Mouse (Mus musculus): ENCODE measurements around the gene A930018P22Rik.
A peak's percentile ranks its signal among the peaks of the same experiment; 100 is the strongest.
"Not testable (repeated sequence)": the region's sequence is repeated elsewhere in the genome, so short reads cannot be mapped to it uniquely, and the experiment has no call there.

A930018P22Rik gene

GRCm38 (mm10) chr2:104122505-104123378 lies at the start of gene A930018P22Rik:
TSS of gene A930018P22Rik (plus strand) at chr2:104122769.
- DNase-seq: peak; percentile 92

DNA sequence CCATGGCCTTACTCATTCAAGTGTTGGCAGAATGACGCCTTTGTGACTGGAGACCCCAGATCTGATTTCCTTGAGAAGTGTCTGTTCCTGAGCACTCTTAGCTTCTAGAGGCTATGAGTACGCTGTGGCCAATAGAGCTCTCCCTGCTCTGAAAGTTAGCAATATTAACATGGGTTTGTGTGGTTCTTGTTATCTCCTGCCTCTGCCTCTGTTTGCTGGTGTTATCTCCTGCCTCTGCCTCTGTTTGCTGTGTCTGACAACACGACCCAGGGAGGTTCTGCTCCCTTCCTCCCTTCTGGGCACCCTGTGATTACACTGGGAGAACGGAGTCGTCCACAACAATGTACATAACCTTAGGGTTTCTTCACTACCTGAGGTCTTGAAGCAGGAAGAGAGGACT lies 44.3 kb upstream of the A930018P22Rik start:
- DNase-seq: not testable (repeated sequence)

GRCm38 (mm10) chr2:104081436-104082050 lies 41.0 kb upstream of the A930018P22Rik start:
- DNase-seq: not testable (repeated sequence)

DNA sequence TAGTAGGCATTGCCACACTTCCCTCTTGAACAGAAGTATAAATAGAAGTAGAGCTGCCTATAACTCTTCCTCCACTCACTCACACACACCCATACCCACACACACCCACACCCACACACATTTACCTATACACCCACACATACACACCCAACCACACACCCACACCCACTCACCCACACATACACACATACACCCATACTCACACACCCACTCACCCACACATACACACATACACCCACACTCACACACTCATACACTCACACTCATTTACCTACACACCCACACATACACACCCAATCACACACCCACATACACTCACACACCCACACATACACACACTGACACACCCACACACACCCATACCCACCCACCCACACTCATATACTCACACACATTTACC lies 40.1 kb upstream of the A930018P22Rik start:
- DNase-seq: no peak

- DNase-seq: not testable (repeated sequence)
Measured at GRCm38 (mm10) chr2:104084027-104084426, 38.5 kb upstream of the A930018P22Rik start.

GRCm38 (mm10) chr2:104087562-104087961 lies 35.0 kb upstream of the A930018P22Rik start:
- not testable (repeated sequence) for DNase-seq

DNA sequence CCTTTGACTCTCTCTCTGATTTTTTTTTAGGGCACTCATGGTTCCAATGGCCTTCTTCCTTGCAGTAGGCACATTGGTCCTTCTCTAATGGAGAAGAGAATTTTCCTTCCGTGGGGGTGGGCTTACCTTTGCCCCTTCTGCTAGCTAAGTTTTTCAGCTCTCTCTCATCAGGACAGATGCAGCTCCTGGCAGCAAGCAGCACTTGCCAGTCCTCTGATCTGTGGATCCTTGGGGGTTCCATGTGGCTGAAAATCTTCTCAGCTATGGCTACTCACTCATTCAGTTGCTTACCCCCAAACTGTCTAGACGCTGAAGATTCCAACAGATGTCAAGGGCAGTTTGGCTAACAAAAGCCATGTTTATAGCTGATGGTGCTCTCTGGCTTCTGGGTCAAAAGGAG lies 29.3 kb upstream of the A930018P22Rik start:
- no peak for DNase-seq

DNA sequence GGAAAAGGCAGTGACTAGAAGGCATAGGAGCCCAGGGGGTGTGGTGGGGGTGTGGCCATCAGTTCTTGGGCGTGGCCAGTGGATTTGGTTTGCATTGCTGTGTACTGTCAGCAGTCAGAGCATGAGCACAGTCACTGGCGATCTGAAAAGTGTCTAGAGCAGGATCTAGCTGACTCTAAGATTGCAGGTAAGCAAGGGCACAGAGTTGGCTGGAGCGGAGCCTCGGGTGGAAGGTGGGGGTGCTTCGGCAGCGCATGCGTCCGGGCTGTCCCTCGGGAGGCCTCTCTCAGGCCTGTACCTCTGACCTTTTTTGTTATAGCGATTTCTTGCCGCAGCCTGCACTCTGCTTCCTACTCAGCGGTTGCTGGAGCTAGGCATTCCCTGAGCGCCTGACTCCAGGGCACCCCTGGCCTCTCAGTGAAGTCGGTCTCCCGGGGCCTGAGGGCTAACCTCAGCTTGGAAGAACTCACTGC lies 26.8 kb upstream of the A930018P22Rik start, which contains the start of gene Cd59a:
Gene Cd59a (plus strand): TSS at position 61 of the 473 bp plus-strand sequence.
- peak; percentile 54 for DNase-seq

- no peak for DNase-seq
Measured at GRCm38 (mm10) chr2:104096256-104096655, 26.3 kb upstream of the A930018P22Rik start.

GRCm38 (mm10) chr2:104096796-104097195 lies 25.8 kb upstream of the A930018P22Rik start:
- DNase-seq: not testable (repeated sequence)

GRCm38 (mm10) chr2:104097396-104097795 lies 25.2 kb upstream of the A930018P22Rik start:
- not testable (repeated sequence) for DNase-seq

- no peak for DNase-seq
Measured at GRCm38 (mm10) chr2:104098529-104099230, 23.9 kb upstream of the A930018P22Rik start.

- no peak for DNase-seq
Measured at GRCm38 (mm10) chr2:104099231-104099585, 23.4 kb upstream of the A930018P22Rik start.

GRCm38 (mm10) chr2:104099946-104100345 lies 22.6 kb upstream of the A930018P22Rik start:
- DNase-seq: no peak

DNA sequence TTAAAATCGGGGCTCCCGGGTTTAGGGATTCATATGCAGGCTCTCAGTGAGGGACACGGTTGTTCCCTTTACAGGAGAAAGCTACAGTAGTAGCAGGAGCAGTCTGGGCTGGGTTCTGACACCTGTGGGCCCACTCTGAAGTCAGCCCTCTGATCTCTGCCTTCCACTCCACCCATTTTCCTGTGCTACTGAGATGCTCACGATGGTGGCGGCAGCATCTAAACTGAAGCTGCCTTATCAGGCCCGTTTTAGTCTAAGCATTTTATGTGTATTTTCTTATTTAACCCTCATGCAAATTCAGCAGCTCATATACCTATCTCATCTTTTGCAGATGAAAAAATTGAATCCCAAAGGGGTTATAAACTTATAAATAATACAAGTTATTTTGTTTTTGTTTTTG lies 17.8 kb upstream of the A930018P22Rik start:
- no peak for DNase-seq

GRCm38 (mm10) chr2:104109021-104109420 lies 13.5 kb upstream of the A930018P22Rik start:
- not testable (repeated sequence) for DNase-seq

GRCm38 (mm10) chr2:104109528-104109927 lies 13.0 kb upstream of the A930018P22Rik start:
- no peak for DNase-seq

- DNase-seq: no peak
Measured at GRCm38 (mm10) chr2:104110031-104110430, 12.5 kb upstream of the A930018P22Rik start.

DNA sequence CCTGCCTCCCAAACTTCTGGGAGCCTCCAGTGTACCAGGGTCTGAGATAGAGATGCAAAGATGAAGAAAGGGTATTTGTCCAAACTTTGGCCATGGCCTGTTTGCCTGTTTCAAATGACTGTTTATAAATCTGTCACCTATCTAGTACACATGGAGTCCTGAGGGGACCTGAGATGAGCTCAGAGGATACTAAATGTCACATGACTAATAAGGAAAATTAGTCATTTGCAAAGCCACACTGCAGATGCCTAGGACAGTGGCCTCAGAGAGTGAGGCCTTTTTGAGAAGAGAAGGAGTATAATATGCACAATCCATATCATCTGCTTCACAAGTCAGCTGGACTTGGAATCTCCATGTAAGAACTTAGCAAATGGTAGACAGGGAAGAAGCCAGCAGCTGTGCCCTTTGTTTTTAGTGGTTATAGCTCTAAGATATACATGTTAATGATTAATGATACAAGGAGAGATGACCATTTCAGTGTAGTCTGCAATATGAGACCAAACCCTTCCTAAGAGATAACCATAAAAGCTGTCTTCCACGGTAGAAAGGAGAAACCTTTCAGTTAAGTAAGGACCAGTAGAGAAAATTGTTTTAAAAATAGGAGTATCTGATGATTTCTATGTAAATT lies 11.3 kb upstream of the A930018P22Rik start:
- DNase-seq: not testable (repeated sequence)

DNA sequence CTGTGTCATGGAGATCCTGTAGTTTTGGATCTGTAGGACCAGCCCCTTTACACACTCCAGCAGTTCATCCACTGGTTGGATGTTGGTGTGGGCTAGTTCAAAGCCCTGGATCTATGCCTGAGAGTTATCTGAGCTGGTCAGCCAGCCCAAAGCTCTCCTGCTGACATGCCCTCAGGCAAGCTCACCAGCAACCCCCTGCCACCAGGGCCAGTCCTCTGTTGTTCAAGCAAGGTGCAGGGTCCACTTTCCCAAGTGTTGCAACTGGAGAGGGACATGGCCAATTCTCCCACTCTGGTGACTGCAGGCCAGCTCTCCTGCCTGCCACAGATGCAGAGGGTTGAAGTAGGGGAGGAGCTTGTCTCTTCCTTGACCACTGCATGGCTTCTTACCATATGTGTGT lies 9.0 kb upstream of the A930018P22Rik start:
- not testable (repeated sequence) for DNase-seq

- DNase-seq: no peak
Measured at GRCm38 (mm10) chr2:104114898-104115297, 7.7 kb upstream of the A930018P22Rik start.

- not testable (repeated sequence) for DNase-seq
Measured at GRCm38 (mm10) chr2:104117173-104117572, 5.4 kb upstream of the A930018P22Rik start.

- DNase-seq: no peak
Measured at GRCm38 (mm10) chr2:104119097-104119496, 3.5 kb upstream of the A930018P22Rik start.
